Mouse (Mus musculus) stomach, postnatal 0 days (tissue): ENCODE data around the gene Atp6v0e.

Experiments
- CTCF ChIP-seq: IDR thresholded peaks from 2 replicates; pipeline ENCODE4 v1.5.1; 2016; ENCODE audit warnings: antibody characterized with exemption, low read depth, mild to moderate bottlenecking, moderate library complexity
- EP300 ChIP-seq: optimal IDR thresholded peaks from 2 replicates; pipeline ENCODE3; 2016; ENCODE audit warnings: antibody characterized with exemption

DNA sequence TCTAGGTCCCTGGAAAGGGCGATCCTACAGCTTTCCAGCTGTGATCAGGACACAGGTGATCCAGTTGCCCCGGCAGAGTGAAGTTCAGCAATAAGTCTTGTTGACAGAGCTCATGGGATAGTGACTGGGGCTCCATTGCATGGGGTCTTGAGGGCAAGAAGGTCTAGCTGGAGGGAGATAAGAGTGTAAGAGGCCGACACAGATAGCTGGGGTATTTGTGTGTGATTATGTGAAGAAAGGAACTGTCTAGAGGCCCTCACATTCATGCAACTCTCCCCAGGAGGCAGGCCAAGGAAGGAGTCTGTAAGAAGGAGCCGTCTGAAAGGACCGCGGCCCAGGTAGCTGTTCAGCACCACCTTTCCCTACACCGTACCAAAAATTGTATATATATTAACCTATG lies 44.0 kb downstream of the Atp6v0e start:
- TF ChIP-seq CTCF = no peak
- no peak for TF ChIP-seq EP300
